Comparison of ENCODE assay signal across 9 mouse cellular contexts in the genomic region with DNA sequence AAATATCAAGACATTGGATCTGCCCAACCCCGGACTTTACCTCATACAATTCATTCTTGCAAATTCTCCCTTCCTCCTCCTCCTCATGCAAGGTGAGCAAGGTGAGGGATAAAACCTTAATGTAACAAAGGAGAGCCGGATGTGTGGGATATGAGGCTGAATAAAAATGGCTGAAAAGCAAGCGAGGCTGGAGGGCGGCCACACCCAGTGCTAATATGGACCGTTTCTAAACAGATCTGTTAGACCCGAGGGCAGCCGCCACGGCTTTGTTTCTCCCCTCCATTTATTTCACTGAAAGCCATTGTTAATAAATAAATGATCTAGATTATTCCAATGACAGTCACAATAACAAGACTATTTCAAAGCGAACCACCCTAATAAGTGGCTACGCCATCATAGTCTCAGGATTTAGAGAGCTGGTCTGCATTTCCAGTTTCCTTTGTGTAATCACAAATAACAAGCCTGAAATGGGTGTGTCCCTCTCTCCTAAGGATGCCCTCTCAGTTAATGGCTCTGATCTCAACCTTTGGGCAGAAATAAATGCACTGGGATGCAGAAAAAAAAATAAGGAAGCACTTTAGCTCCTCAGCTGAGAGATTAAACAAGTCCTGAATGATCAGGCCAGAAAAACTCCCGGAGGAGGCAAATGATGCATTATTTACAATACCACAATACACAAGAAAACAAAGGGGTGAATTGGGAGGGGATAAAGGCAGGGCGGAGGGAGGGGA. TPM values are rescaled to one million over a fixed set of nuclear protein-coding genes. Genes with fewer than 3 reads are reported as not detected.
A peak's percentile ranks its signal among the peaks of the same experiment; 100 is the strongest.
DNase-seq lines count a peak whose midpoint lies in the region; ATAC-seq and TF ChIP-seq lines count a peak whose summit lies in the region.
"Had no signal": no experiment of that assay in that cellular context is flagged by ENCODE, and none has a peak within 500 bp of the region (broad histone marks: within the 10 kb centered on the region; RNA-seq: fewer than 3 reads in every experiment).

No protein-coding gene starts in this region.

- no peak for ATAC-seq in heart, postnatal 0 days (ENCODE audit: insufficient read depth, low read depth)
- ATAC-seq in midbrain, postnatal 0 days (ENCODE audit: low FRiP score), result 0 out of 2 replicates have a peak, but pooled peaks have one; percentile 25
- ATAC-seq in megakaryocyte-erythroid progenitor cell, adult 5-6 weeks (replicated peaks; ENCODE audit: low FRiP score, low TSS enrichment, poor library complexity, severe bottlenecking), result no peak

- H3K9me3 ChIP-seq in heart, postnatal 0 days (replicated peaks; ENCODE audit: control insufficient read depth, low read length), result no peaks in the 10 kb centered on the region
- no peaks in the 10 kb centered on the region for H3K9me3 ChIP-seq in midbrain, postnatal 0 days (ENCODE audit: low read length)

- DNase-seq in layer of hippocampus, postnatal 10 days (ENCODE audit: low spot score in 2 of 2), result peak; percentile 48 to 60
- DNase-seq in layer of hippocampus, postnatal 25 days (ENCODE audit: extremely low spot score in 1 of 2, low spot score in 1 of 2), result no peak
- peak; percentile 51 for DNase-seq in cerebellum, adult 9-11 months
- no peak for DNase-seq in heart, postnatal 0 days (ENCODE audit: low spot score)
- peak; percentile 75 for DNase-seq in midbrain, postnatal 0 days (ENCODE audit: low spot score)
- no peak for DNase-seq in gastrocnemius, postnatal 36 days
- DNase-seq in spleen, postnatal 36 days (ENCODE audit: low spot score in 2 of 2), result no peak

- no peak for TF ChIP-seq EP300 in heart, postnatal 0 days (IDR thresholded peaks at IDR 0.05; ENCODE audit: low read depth)

- TF ChIP-seq CTCF in heart, postnatal 0 days (IDR thresholded peaks at IDR 0.05; ENCODE audit: low read depth), result no peak
- TF ChIP-seq CTCF in midbrain, postnatal 0 days (IDR thresholded peaks at IDR 0.05), result no peak

- no peaks in the 10 kb centered on the region for H3K36me3 ChIP-seq in heart, postnatal 0 days (replicated peaks; ENCODE audit: control insufficient read depth, insufficient read depth, low read length)
- no peaks in the 10 kb centered on the region for H3K36me3 ChIP-seq in midbrain, postnatal 0 days (ENCODE audit: insufficient read depth, low read length)

- no peak overlapping the region for H3K9ac ChIP-seq in heart, postnatal 0 days (replicated peaks; ENCODE audit: low read depth, low read length)
- peak overlapping the region; percentile 95 for H3K9ac ChIP-seq in midbrain, postnatal 0 days (replicated peaks; ENCODE audit: low read length, poor library complexity, severe bottlenecking)

- 65% methylated on average over 12 of the region's 12 CpGs for WGBS in heart, postnatal 0 days
- 11% methylated on average over 12 of the region's 12 CpGs for WGBS in midbrain, postnatal 0 days

- H3K4me1 ChIP-seq in heart, postnatal 0 days (ENCODE audit: control insufficient read depth, insufficient read depth), result no peaks in the 10 kb centered on the region
- H3K4me1 ChIP-seq in midbrain, postnatal 0 days (ENCODE audit: insufficient read depth, low read length), result peaks cover 4% of the 10 kb centered on the region; the same call in 1 of the 2 replicates

- intact Hi-C loops in gastrocnemius, postnatal 36 days (cut with DNase I), result no loop called here

- H3K27me3 ChIP-seq in heart, postnatal 0 days (ENCODE audit: control insufficient read depth, insufficient read depth, low read length), result peaks cover 32% of the 10 kb centered on the region
- H3K27me3 ChIP-seq in midbrain, postnatal 0 days (ENCODE audit: insufficient read depth, low read length), result no peaks in the 10 kb centered on the region

- H3K27ac ChIP-seq in heart, postnatal 0 days (ENCODE audit: low read depth), result no peak overlapping the region
- H3K27ac ChIP-seq in midbrain, postnatal 0 days (ENCODE audit: low read depth, low read length), result peak overlapping the region; percentile 98

- H3K4me2 ChIP-seq in heart, postnatal 0 days (ENCODE audit: low read depth, low read length), result peak overlapping the region; percentile 71
- peak overlapping the region; percentile 70 for H3K4me2 ChIP-seq in midbrain, postnatal 0 days (ENCODE audit: low read depth, low read length, poor library complexity, severe bottlenecking)

- H3K4me3 ChIP-seq in heart, postnatal 0 days (ENCODE audit: low read depth, low read length), result peak overlapping the region; percentile 44
- peak overlapping the region; percentile 76 for H3K4me3 ChIP-seq in midbrain, postnatal 0 days (ENCODE audit: low read depth, low read length)

RNA-seq across cellular contexts. Expression of gene Ccdc175, which starts 51.0 kb away (rescaled TPM):
- not detected for total RNA-seq in layer of hippocampus, postnatal 10 days (2021)
- total RNA-seq in layer of hippocampus, postnatal 25 days (2021), result not detected
- total RNA-seq in heart, postnatal 0 days (2014; rRNA removed; ENCODE audit: low replicate concordance), result not detected in 2 replicates
- polyA plus RNA-seq in heart, postnatal 0 days (2015; fragmentation: Nextera tagmentation; extraction: Ambion mirVana), result not detected in 2 replicates
- total RNA-seq in midbrain, postnatal 0 days (2014; rRNA removed), result not detected in 2 replicates
- polyA plus RNA-seq in midbrain, postnatal 0 days (2015; fragmentation: Nextera tagmentation; extraction: Ambion mirVana), result 0.06 and 0.07 TPM in 2 replicates
- total RNA-seq in gastrocnemius, postnatal 36 days (2021), result not detected
- total RNA-seq in megakaryocyte-erythroid progenitor cell, adult 5-6 weeks (2014; fragmentation: Nextera tagmentation), result not detected in 2 replicates
- not detected in 2 replicates for total RNA-seq in megakaryocyte-erythroid progenitor cell, adult 5-6 weeks (2017)
- total RNA-seq: liver, adult 2 months had no signal
- polyA plus RNA-seq: liver, adult 2 months had no signal

Comparison
In these comparisons a context has a peak if more than half of its experiments do, and no peak if none do; other contexts are left out.
1. DNase-seq: peak in layer of hippocampus, postnatal 10 days (2 of 2), cerebellum, adult 9-11 months (single experiment) and midbrain, postnatal 0 days (single experiment); none in layer of hippocampus, postnatal 25 days (0 of 2), heart, postnatal 0 days (single experiment), gastrocnemius, postnatal 36 days (0 of 2) and spleen, postnatal 36 days (0 of 2).